Mouse (Mus musculus): ENCODE results near the gene Lgi2. TPM values are rescaled to one million over a fixed set of nuclear protein-coding genes. Genes with fewer than 3 reads are reported as not detected.

Gene Lgi2
- total RNA-seq, 1 experiment from 2014 or later = 0.10 TPM

DNA sequence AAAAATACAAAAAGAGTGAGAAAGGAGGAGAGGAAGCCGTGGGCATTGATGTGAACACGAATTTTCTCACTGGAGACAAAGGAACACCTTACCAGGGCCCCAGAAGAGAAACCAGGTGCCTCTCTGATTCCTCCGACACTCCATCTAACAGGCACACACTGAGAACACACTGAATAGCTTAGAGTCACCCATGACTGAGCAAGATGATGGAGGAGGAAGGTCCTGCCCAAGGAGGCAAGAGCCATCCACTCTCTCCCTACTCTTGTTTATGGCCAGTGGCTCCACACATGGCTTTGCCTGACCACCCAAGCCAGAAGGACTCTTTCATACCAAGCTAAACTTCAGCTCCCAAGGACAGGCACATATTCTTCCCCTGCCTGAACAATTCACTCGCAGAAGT, 22.5 kb downstream of the Lgi2 start:
- no peak for ATAC-seq (replicated peaks; ENCODE audit: insufficient number of reproducible peaks, low FRiP score, low TSS enrichment, poor library complexity, severe bottlenecking)

DNA sequence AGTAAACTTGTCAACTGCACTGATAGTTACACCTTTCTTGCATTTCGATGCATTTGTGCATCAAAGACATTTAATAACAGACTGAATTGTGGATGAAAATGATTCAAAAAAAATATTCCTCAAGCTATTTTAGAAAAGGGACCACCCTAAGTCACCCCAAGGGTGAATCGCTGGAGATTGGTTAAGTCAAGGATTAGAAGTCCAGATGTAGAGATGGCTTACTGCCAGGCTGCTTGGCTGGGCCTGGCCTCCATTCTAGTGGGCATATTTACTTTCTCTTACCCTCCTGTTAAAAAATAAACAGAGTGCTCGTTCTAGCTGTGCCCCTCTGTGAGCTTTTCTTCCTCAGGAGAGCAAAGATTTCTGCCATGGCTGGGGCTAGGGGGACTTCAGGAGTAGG, 26.1 kb downstream of the Lgi2 start:
- ATAC-seq (replicated peaks; ENCODE audit: insufficient number of reproducible peaks, low FRiP score, low TSS enrichment, poor library complexity, severe bottlenecking) = no peak

DNA sequence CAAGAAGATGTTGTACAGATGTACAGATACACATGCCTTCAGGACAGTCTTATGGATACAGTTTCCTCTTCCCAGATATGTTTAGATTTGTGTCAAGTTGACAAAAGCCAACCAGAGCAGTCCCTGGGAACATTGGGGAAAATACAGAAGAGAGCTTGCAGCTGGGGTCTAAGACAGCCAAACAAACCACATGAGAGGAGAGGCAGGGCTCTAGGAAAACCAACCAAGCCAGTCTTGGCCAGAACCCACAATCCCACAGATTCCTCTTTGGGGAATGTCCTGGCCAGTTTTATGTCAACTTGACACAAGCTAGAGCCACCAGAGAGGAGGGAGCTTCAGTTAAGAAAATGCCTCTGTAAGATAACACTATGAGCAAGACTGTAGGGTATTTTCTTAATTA, 26.8 kb downstream of the Lgi2 start:
- ATAC-seq (replicated peaks; ENCODE audit: insufficient number of reproducible peaks, low FRiP score, low TSS enrichment, poor library complexity, severe bottlenecking) = no peak

DNA sequence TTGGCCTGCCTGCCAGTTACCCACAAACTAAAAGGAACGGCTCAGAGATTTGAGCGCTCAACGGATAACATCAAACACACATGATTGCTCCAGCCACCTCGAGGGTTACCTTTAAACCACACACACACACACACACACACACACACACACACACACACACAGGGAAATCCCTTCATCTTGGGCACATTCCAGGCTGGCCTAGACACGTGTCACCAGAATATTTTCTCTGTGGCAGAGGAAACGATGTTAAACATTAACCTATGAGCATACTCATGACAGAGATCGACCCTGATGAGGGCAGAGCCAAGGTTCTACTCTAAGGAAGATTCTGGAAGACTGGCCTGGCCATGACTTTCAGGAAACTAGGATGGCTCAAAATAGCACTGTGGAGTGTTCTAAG, 29.2 kb downstream of the Lgi2 start:
- ATAC-seq (replicated peaks; ENCODE audit: insufficient number of reproducible peaks, low FRiP score, low TSS enrichment, poor library complexity, severe bottlenecking) = no peak

DNA sequence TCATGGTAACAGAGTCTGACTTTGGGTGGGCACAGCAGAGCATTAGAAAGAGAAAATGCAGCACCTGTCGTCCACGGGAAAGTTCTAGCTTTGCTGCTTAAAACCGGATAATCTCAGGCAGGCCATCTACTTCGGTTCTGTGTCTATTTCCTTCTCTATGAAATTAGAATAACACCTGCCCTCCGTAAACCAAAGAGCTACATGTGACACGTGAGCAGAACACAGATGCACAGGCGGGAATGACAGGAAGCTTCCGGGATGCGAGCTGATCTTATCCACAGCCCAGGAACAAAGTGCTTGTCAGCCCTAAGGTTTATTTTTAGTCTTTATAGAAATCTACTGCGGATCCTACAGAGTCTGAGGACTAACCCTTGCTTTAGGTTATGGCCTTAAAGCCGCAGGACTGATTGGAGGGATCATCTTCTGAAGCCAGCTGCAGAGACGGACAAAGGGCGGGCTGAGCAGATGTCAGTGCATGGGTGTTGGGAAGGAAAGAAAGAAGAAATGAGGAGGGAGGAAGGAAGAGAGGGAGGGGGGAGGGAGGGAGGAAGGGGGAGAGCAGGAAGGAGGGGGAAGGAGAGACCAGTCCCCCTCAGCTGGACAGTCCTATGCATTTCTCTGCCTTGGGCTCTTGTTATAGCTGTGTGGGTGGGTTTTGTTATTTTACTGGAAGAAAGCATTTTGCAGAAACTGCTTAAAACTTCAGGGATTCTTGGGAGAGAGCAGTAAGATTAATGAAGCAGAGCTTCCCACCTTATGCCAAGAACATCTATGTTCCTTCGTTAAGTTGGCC, 31.3 kb downstream of the Lgi2 start:
- ATAC-seq (replicated peaks; ENCODE audit: insufficient number of reproducible peaks, low FRiP score, low TSS enrichment, poor library complexity, severe bottlenecking) = no peak

DNA sequence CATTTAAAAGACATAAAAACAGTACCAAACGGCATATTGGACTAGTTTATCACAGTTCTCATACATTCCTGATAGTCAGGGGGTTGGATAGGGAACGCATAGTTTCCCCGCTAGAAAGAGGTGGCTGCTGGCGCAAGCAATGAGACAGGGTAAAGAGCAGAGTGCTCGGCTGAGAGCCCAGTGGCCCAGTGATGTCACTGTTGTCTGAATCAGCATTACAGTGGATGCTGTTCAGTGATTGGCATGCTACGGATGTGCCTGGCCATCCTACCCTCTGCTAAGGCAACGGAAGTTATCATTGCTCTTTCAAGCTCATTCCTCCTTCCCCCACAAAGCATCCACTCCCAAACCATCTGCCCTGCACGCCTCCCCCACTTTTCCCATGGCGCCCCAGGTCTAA, 32.6 kb downstream of the Lgi2 start:
- no peak for ATAC-seq (replicated peaks; ENCODE audit: insufficient number of reproducible peaks, low FRiP score, low TSS enrichment, poor library complexity, severe bottlenecking)

DNA sequence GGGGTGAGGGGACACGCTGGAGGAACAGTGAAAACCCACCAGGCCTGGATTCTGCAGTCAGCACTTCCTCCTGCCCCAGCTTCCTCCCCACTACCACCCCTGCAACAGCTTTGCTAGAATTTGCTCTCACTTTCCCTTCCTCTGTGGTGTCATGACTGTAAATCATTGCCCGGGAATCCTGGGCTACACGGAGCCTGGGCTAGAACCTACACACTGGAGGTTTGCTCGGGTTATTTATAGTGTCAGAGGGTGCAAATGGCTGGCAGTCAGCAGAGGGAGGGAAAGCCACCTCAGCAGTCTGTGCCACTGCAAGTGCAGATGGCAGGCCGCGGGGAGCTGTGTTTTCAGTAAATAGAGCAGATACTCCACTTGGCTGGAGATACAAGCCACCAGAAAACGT, 37.7 kb downstream of the Lgi2 start:
- no peak for ATAC-seq (replicated peaks; ENCODE audit: insufficient number of reproducible peaks, low FRiP score, low TSS enrichment, poor library complexity, severe bottlenecking)

DNA sequence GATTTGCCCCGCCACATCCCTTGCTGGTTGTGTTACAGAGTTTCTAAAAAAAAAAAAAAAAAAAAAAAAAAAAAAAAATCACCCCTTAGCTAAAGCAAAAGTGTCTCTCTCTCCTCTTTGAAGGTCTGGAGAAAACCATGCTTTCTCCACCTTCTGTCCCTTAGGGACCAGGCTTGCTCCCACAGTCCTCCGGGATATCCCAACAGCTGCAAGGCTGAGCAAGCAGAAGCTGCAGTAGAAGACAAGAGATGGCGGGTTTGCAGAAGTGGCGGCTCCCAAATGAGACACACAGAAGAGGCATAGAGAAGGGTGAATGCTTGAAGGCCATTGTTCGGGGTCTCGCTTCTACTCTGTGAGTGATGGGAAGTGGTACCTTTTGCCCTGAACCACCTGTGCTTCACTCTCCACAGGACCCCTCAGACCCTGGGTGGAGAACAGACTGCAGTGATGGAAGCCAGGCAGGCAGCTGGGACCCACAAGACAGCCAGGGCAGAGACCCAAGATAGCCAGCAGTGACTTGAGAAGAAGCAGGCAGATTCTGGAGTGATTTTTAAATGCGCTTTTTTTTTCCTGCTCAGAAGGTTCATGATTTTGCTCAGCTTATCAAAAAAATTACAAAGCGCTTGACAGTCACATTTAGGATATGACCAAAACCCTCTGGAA, 39.8 kb downstream of the Lgi2 start:
- no peak for ATAC-seq (replicated peaks; ENCODE audit: insufficient number of reproducible peaks, low FRiP score, low TSS enrichment, poor library complexity, severe bottlenecking)

DNA sequence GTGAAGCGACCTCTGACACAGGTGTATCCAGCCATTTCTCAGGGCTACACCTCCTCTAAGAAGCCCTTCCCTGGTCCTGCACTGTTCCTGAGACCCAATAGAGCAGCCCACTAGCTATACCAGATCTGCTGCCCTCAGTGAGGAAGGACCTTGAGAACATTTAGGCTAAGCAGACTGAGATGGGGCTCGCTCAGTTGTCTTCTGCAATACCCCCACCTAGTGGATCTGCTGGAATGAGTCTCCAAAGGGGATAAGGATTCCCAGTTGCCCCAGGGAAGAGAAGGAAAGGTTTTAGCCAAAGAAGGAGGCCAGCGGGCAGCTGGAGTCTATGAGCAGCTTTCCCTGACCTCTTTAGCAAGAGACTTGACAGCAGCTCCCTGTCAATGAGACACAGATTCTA, 42.1 kb downstream of the Lgi2 start:
- no peak for ATAC-seq (replicated peaks; ENCODE audit: insufficient number of reproducible peaks, low FRiP score, low TSS enrichment, poor library complexity, severe bottlenecking)

DNA sequence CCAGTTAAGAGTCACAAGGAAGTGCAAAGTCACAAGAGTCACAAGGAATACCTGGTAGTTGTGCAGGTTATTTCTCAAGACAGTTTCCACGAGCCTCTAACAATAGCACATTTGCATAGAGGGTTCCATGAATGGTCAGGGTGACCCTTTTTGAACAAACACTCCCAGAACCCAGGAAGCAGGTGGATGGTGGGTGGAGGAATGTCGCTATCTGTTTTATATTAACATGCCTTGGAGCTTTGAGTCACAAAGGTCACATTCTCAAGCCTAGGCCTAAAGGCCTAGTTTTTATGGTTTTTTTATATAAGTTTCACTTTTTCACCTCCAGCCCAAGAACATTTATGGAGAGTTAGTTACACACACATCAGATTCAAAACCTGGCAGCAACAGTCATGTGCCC, 46.3 kb downstream of the Lgi2 start:
- ATAC-seq (replicated peaks; ENCODE audit: insufficient number of reproducible peaks, low FRiP score, low TSS enrichment, poor library complexity, severe bottlenecking) = no peak

DNA sequence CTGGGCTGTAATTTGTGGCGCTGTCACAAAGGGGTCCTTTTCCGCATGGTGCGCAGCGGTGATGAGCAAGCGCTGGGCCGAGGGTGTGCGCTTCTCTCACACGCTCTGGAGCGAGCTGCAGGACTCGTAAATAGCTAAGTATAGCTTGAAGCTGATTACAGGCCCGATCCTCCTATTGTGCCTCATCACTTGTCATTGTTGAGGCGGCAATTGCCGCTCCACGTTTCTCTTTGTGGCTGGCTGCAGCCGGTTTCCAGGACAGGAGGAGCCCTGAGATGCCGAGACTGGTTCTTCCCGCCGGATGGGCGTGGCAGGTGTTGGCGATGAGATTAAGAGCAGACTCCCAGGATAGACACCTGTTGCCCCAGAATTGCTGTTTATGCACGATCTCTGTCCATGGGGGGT, 50.2 kb downstream of the Lgi2 start:
- ATAC-seq (replicated peaks; ENCODE audit: insufficient number of reproducible peaks, low FRiP score, low TSS enrichment, poor library complexity, severe bottlenecking) = no peak

DNA sequence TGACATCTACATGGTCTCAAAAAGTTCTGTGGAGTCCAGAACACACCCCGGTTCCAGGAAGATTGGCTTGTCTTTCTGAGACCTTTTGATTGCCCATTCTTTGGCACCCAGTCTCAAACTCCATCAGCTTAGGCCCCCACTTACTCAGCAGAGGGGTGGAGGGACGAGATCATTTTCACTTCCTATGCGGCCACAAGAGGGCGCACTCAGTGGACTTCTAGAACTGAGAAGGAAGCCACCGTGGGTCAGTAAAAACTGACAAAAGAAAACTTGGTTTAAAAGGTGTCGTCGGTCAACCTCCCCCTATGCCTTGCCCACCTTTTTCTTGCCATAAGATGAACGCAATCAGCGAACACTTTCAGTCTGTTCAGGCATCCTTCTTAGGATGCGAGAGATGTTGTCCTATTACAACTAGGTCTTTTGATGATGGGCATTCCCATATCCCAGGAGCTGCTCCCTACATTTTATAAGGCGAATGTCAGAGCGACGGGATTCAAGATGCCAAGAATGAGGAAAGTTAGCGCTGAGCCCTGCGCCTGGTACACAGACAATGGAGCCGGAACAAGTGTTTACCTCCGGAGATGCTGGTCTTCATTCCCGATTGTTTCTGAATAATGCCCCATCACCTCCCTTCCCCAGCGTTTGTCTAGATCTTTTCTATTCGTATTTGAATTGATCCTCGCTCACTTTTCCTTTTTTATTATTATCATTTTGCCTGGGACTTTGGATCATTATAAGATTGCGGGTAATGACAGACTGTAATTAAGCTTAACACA, 50.8 kb downstream of the Lgi2 start:
- ATAC-seq (replicated peaks; ENCODE audit: insufficient number of reproducible peaks, low FRiP score, low TSS enrichment, poor library complexity, severe bottlenecking) = no peak

DNA sequence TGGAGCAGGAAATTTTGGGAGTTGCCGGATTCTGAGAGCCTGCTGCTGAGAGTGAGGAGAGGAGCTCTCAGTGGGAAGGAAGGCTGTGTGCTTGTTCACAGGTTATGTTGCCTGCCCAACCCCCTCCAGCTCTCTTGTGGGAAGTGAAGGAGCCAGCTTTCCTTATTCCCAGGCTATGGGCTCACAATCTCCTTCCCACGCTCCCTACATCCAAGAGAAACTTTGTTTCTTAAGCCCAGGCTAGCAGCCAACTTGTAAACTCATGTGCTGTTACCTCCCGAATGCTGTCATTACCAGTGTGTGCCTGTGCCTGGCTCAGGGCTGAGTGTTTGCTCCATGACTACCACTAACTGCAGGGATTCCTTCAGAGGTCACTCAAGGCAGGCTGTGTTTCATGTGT, 55.2 kb downstream of the Lgi2 start:
- ATAC-seq (replicated peaks; ENCODE audit: insufficient number of reproducible peaks, low FRiP score, low TSS enrichment, poor library complexity, severe bottlenecking) = no peak

DNA sequence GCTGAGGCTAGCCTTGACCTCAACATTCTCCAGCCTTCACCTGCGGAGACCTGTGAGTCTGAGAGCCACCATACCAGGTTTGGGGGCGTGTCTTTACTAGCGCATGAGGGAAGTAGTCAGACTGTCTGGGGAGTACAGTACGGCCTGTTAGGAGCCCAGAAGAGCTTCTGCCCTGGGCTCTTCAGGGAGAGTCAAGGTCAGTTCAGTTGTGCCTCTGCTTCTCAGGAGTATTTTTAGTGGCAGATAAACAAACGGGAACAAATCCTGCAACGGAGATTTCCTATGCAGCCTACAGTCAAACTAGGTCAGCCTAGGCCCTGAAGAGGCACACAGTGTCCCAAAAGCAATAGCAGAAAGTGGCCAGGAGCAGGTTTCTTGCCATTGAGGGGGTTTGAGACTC, 56.8 kb downstream of the Lgi2 start:
- ATAC-seq (replicated peaks; ENCODE audit: insufficient number of reproducible peaks, low FRiP score, low TSS enrichment, poor library complexity, severe bottlenecking) = no peak

DNA sequence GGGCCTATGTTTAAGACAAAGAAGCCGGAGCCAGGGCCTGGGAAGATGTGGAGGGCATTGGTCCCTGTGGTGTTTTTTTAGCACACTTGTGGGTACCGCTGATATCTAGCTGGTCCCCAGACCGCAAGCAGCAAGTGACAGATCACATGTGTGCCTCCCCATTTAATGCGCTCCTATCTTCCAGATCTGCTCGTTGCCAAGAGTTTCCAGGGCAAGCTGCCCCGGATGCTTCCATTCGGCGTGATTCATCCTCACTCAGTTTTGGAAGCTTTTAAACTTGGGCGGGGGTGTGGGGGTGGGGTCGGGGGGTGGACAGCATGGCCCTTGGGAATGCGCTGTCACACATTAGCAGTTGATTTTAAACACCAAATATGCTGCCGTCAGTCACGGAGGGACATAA, 61.6 kb downstream of the Lgi2 start:
- no peak for ATAC-seq (replicated peaks; ENCODE audit: insufficient number of reproducible peaks, low FRiP score, low TSS enrichment, poor library complexity, severe bottlenecking)

DNA sequence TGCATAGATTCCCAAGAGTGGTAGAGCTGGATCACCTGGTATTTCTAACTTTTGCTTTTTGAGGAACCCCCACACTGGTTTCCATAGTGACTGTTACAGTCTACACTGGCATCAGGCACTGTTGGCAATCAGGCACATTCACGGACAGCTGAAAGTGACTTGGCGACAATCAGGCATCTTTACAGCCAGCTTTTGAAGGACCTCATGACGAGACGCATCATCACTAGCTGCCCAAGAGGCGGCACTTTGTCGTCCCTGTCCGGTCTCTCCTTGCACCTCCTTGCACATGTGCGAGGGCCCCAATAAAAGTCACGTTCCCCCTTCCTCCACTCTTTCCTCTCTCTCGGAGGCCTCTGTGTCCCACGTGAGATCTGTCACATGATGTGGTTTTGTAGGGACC, 62.1 kb downstream of the Lgi2 start:
- no peak for ATAC-seq (replicated peaks; ENCODE audit: insufficient number of reproducible peaks, low FRiP score, low TSS enrichment, poor library complexity, severe bottlenecking)

DNA sequence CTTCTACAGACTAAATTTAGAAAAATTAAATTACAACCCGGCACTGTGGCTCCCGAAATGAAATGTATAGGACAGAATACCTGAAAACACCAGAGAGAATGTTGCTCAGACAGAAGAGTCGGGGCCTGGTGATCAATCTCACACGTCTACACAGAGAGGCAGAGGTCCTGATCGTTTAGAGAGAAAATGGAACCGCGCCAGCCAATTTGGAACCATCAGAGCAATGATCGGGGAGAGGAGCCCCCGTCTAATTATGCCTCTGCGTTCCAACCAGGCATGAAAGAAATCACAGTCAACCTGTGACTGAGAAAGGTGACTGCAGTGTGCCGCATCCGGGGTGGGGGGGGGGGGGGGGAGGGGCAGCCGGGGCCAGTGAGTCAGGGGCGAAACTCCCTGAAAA, 70.6 kb downstream of the Lgi2 start:
- no peak for ATAC-seq (replicated peaks; ENCODE audit: insufficient number of reproducible peaks, low FRiP score, low TSS enrichment, poor library complexity, severe bottlenecking)

DNA sequence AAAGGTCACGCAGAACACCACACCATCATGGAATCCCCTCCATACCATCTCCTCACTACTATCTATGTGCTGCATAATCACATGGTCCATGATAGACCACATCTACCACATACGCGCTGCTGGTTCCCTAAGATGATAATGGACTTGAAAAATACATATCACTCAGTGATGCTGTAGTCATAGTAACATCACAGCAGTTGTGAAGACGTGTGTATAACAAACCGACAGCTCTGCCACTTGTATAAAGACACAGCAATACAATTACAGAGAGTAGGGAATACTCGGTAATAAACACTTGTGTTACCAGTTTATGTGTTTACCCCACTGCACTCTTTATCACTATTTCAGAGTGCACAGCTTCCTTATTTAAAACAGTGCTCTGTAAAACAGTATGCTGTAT, 74.8 kb downstream of the Lgi2 start:
- no peak for ATAC-seq (replicated peaks; ENCODE audit: insufficient number of reproducible peaks, low FRiP score, low TSS enrichment, poor library complexity, severe bottlenecking)

DNA sequence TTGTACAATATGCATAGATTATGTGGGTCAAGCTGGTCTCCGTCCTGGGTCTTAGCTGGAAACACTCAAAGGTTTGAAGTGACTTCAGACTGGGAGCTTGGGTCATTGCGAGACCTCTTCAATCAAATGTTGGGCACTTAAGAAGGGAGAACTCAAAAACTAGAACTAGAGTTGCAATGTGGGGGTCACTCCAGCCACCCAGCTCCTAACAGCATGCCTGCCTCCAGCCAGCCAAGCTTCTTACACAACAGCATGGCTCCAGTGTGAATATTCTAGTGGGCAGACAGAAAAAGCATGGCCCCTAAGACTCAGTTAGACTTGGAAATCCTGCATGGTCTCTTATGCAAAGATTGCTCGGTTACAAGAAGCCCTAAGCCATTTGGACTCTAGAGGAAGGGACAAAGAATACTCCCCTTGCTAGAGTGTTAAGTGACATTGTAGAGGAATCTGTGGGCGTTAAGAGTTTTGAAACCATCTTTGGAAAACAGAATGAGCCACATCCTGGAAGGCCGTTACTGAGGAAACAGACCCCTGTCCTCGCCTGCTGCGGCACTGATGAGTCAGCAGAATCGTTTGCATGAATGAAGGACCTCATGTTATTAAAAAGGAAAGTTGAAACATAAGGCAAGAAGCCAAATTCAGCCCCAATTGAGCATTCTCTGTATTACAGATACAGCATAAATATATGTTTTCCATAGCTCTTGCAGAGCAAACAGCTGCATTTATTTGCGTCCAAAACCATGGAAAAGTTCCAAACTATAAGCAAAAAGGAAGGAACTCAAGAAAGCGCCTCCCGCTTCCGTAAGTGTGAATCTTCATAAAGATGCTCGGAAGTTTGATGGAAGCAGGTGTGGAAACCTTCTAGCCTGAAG, 78.5 kb downstream of the Lgi2 start:
- no peak for ATAC-seq (replicated peaks; ENCODE audit: insufficient number of reproducible peaks, low FRiP score, low TSS enrichment, poor library complexity, severe bottlenecking)

All from monocyte, adult 5-6 weeks (primary cell).